Mouse (Mus musculus) adrenal gland, adult 18-20 months (tissue): ENCODE data around the gene Nt5c2. TPM values are rescaled to one million over a fixed set of nuclear protein-coding genes. Genes with fewer than 3 reads are reported as not detected.

Experiments used
- DNase-seq, 2 experiments: peaks; one replicate each; pipeline ENCODE4 v3.0.0; 2021 to 2022; ENCODE audit warnings: low spot score in 2 of 2
- total RNA-seq, 2 experiments: library from RNA; stranded (reverse); gene quantifications; 1 replicate in 1 of 2; 2 replicates in 1 of 2; pipeline ENCODE4 v1.2.3; 2021

Nt5c2 gene
- total RNA-seq, 2 experiments from 2014 or later = 57.5 to 68.4 TPM

DNA sequence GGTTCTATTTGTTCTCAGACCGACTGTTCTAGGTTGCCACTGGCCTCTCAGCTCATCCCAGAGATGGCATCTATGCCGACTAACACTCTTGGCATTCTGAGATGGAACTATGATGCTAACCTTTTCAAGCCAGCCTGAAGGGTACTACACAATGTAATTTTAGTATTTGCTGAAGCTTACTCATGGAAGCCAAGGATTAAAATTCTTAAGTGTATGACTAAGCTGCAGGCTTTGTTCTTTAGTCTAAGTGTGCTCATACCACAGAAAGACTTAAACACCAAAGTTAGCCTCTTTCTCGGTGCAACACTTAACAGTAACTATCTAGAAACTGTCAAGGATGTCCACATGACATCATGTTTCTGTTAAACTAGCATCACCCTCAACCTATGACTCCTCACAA lies 122.1 kb downstream of the Nt5c2 start:
- DNase-seq = no peak

- DNase-seq = no peak
These were observed 124.3 kb downstream of the Nt5c2 start for GRCm38 (mm10) chr19:46890657-46891056.

- DNase-seq = peak in 1 of 2 experiments; percentile 14
These were observed 125.3 kb downstream of the Nt5c2 start for GRCm38 (mm10) chr19:46889666-46890065.

DNA sequence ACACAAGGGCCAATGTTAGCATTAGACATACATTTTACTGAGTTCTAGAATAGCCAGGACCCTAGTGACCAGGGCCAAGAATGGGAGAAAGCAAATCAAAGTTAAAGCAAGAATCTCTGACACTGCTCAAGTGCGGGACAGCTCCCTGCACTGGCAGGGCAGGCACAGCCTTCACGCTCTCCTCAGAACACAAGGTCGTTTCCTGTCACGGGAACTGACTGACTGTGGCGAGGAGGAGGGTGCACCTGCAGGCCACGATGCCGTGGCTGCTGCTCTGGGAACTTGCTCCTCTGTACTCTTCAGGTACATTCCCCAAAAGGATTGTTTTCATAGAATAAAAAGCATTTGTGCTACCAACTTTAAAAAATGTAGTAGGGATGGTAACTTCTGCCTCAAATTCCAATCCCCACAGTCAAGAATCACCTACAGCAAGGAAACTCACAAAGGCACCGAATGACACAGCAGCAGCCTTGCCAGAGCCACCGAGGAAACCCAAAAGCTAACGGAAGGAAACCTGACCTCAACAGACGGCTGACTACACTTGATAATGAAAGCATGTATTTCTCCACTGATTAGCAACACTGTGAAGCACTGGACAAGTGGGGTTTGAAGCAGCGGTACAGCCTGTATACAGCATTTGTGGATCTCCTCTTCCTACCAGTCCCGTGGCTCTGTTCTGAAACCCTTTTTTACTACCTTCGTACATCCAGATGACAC lies 127.0 kb downstream of the Nt5c2 start:
- DNase-seq = peak in 1 of 2 experiments; percentile 15

- DNase-seq = peak in 1 of 2 experiments; percentile 11
These were observed 128.1 kb downstream of the Nt5c2 start for GRCm38 (mm10) chr19:46886826-46887225.

DNA sequence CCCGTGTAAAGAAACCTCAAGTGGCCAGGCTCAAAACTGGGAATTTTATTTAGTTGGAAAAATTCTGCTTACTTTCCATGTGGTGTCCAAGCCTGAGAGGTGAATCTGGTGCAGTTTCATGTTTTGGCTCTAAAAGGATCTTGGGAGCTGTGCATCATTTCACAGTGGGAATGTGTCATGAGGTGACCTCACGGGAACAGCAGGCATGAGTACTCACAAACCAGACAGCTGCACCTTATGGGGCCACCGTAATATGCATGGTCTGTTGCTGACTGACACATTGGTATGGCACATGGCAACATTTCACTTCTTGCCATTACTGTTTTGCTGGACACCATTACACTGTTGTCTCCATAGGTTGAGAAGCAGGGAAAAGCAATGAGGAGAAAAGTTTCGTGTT lies 129.6 kb downstream of the Nt5c2 start:
- DNase-seq = no peak

DNA sequence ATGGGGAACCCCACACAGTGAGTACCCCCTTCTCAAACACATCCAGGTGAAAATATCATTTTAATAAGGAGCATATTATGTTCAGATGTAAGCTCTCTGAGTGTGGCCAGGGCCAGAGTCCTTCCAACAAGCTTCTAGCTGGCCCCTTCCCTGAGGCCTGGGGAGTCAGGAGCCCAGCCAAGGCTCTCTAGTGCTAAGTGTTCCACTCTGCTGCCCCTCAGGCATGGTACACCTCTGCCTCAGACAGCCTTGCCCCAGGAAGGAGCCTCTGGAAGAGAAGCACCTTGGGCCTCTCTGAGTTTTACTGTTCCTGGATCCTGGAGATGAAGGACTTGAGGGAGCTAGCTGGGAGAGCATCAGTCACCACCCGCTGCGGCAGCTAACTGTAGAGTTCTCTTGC lies 135.1 kb downstream of the Nt5c2 start:
- no peak for DNase-seq

GRCm38 (mm10) chr19:46878346-46878745 lies 136.6 kb downstream of the Nt5c2 start:
- DNase-seq = peak; percentile 52 to 62

DNA sequence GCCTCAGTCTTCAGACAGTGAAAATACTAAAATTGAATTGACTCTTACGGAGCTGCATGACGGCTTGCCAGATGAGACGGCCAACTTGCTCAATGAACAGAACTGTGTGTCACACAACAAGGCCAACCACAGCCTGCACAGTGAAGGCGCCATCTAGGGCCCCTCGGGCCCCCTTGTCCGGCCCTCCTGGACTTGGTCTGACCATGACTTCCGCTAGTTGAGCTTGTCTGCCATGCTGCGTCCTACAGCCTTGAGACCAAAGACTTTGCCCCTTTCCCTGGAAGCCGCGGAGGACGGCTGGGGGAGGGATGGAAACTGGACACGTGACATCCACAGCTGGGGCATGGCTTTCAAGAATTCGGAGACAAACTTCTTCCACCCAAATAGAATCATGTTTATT lies 137.1 kb downstream of the Nt5c2 start:
- peak in 1 of 2 experiments; percentile 41 for DNase-seq

GRCm38 (mm10) chr19:46875790-46876189 lies 139.2 kb downstream of the Nt5c2 start:
- peak; percentile 89 for DNase-seq

DNA sequence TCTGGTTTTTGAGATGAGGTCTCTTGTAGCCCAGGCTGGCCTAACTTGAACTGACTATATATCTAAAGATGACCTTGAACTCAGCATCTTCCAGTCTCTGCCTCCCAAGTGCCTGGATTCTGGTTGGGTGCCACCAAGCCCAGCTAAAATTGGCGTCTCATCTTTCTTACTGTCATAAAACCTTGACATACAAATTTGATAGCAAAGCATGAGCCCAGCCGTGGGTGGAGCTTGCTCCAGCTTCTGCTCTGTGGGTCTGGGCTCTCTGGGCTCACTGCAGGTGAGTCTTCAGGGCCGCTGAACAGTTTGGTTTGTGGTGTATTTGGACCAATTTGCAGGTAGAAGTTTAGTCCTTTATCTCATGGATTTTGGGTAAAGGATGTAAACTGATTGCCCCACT lies 141.0 kb downstream of the Nt5c2 start:
- no peak for DNase-seq

DNA sequence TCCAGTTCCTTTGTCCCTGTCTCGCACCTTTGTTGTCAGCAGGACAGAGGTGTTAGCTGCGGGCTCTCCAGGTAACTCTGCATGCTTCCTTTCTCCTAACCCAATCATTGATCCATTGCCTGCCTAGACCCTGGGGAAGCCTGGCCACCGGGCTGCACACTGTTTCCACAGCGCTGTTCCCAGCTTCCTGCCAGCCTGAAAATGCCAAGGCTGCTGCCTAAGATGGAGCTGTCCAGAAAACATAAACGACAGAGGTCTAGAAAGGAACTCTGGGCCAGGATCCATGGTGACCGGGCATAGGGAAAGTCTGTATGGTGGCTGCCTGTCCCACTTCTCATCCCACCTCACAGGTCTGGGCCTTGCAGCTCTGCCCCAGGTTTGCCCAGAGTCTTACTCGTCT lies 143.3 kb downstream of the Nt5c2 start:
- peak in 1 of 2 experiments; percentile 39 for DNase-seq

- no peak for DNase-seq
These were observed 143.9 kb downstream of the Nt5c2 start for GRCm38 (mm10) chr19:46871096-46871495.

- peak; percentile 82 to 83 for DNase-seq
These were observed 145.4 kb downstream of the Nt5c2 start for GRCm38 (mm10) chr19:46869526-46869925.

DNA sequence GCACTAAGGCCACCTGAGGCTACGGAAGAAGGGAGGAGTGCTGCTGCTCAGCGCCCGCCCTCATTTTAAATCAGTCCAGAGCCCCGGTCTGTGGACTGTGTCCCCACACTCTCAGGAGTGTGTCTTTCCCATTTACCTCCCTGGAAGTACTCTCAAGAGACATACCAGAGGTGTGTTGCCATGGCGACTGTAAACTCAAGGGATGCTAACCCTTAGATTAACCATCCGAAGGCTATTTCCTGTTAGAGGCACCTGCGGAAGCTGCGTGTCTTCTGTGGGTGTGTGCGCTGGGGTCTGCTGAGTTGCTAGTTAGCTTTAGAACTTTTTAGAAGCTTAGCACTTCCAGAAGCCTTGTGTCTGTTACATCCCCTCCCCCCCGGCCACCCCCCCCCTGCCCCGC lies 145.9 kb downstream of the Nt5c2 start:
- no peak for DNase-seq

- no peak for DNase-seq
These were observed 149.6 kb downstream of the Nt5c2 start for GRCm38 (mm10) chr19:46865381-46865780.

- no peak for DNase-seq
These were observed 150.1 kb downstream of the Nt5c2 start for GRCm38 (mm10) chr19:46864731-46865331.

DNA sequence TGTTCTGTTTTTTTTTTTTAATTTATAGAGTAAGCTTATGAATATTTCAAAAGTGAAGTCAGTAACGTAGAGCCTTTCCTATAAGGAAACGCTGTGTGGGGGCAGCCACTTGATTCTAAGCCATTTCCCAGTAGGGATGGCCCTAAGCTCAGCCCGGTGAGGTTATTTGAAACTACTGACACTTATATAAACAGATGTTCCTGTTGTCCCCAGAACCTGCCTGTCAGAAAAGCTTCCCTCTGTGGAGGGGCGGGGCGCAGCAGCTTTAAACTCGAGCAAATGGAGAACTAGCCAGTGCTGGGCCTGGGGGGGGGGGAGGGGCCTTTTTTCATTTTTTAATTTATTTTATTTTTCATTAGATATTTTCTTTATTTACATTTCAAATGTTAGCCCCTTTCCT lies 150.9 kb downstream of the Nt5c2 start:
- DNase-seq = no peak

- DNase-seq = no peak
These were observed 151.6 kb downstream of the Nt5c2 start for GRCm38 (mm10) chr19:46863236-46863927.

DNA sequence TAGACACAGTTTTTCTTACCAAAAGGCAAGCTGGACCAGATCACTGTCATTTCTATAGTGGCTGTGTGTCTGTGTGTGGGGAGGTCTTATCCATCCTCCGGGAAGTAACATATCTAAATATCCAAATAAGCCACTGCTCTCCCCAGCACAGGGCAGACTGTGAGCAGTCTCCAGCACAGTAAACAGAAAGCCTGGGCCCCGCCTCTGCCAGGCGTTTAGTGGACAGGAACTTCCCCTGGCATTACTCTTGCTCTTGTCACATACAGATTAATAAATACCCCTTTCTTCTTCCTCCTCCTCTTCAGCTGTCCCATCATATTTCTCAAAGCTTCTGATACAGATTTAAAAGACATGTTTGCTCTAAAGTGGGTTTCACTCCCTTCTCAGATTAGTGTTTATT lies 152.4 kb downstream of the Nt5c2 start:
- DNase-seq = no peak

- DNase-seq = no peak
These were observed 156.8 kb downstream of the Nt5c2 start for GRCm38 (mm10) chr19:46858200-46858599.

GRCm38 (mm10) chr19:46857277-46857989 lies 157.5 kb downstream of the Nt5c2 start:
- no peak for DNase-seq
